ENCODE assay signal across 9 mouse cellular contexts in genomic region chr10:22618842-22619241, GRCm38 (mm10). TPM values are rescaled to one million over a fixed set of nuclear protein-coding genes. Genes with fewer than 3 reads are reported as not detected.
A peak's percentile ranks its signal among the peaks of the same experiment; 100 is the strongest.
DNase-seq lines count a peak whose midpoint lies in the region; ATAC-seq and TF ChIP-seq lines count a peak whose summit lies in the region.
"Had no signal": no experiment of that assay in that cellular context is flagged by ENCODE, and none has a peak within 500 bp of the region (broad histone marks: within the 10 kb centered on the region; RNA-seq: fewer than 3 reads in every experiment).

No protein-coding gene starts in this region.

- TF ChIP-seq EP300 in heart, postnatal 0 days (IDR thresholded peaks at IDR 0.05; ENCODE audit: low read depth) = no peak

- no peaks in the 10 kb centered on the region for H3K9me3 ChIP-seq in heart, postnatal 0 days (replicated peaks; ENCODE audit: control insufficient read depth, low read length)
- H3K9me3 ChIP-seq: neural tube, embryonic 13.5 days had no signal

- H3K4me1 ChIP-seq in heart, postnatal 0 days (ENCODE audit: control insufficient read depth, insufficient read depth) = no peaks in the 10 kb centered on the region
- H3K4me1 ChIP-seq: neural tube, embryonic 13.5 days had no signal

- H3K27me3 ChIP-seq in heart, postnatal 0 days (ENCODE audit: control insufficient read depth, insufficient read depth, low read length) = no peaks in the 10 kb centered on the region
- H3K27me3 ChIP-seq: neural tube, embryonic 13.5 days had no signal

- peak; percentile 67 for TF ChIP-seq CTCF in heart, postnatal 0 days (IDR thresholded peaks at IDR 0.05; ENCODE audit: low read depth)

- H3K27ac ChIP-seq in heart, postnatal 0 days (ENCODE audit: low read depth) = no peak overlapping the region
- H3K27ac ChIP-seq: neural tube, embryonic 13.5 days had no signal

- peak; percentile 26 for DNase-seq in heart, postnatal 0 days (ENCODE audit: low spot score)
- DNase-seq in heart, postnatal 25 days (ENCODE audit: low spot score) = no peak
- DNase-seq in A20 (ENCODE audit: low read depth, low spot score) = peak; percentile 48
- DNase-seq in R1 (ENCODE audit: low read depth, low spot score) = peak; percentile 36
- peak; percentile 21 to 51 for DNase-seq in frontal cortex, postnatal 36 days (ENCODE audit: low spot score in 2 of 2)
- peak; percentile 29 for DNase-seq in lung, postnatal 10 days
- DNase-seq in yolk sac, embryonic 10.5 days (ENCODE audit: low spot score) = no peak

- 52% methylated on average over 2 of the region's 2 CpGs for WGBS in heart, postnatal 0 days

- no peak overlapping the region for H3K9ac ChIP-seq in heart, postnatal 0 days (replicated peaks; ENCODE audit: low read depth, low read length)
- H3K9ac ChIP-seq: neural tube, embryonic 13.5 days had no signal

- no peak for ATAC-seq in heart, postnatal 0 days (ENCODE audit: insufficient read depth, low read depth)
- no peak for ATAC-seq in activated CD4-positive, CD25-positive, alpha-beta regulatory T cell, adult 4 months

- intact Hi-C loops in heart, postnatal 25 days (cut with DNase I) = loop anchor here (2.0 kb wide), 2 partner anchors 96 to 158 kb away; no protein-coding TSS in a partner anchor

- H3K36me3 ChIP-seq in heart, postnatal 0 days (replicated peaks; ENCODE audit: control insufficient read depth, insufficient read depth, low read length) = no peaks in the 10 kb centered on the region
- H3K36me3 ChIP-seq: neural tube, embryonic 13.5 days had no signal

- no peak overlapping the region for H3K4me2 ChIP-seq in heart, postnatal 0 days (ENCODE audit: low read depth, low read length)
- H3K4me2 ChIP-seq: neural tube, embryonic 13.5 days had no signal

- H3K4me3 ChIP-seq in heart, postnatal 0 days (ENCODE audit: low read depth, low read length) = no peak overlapping the region
- H3K4me3 ChIP-seq: neural tube, embryonic 13.5 days had no signal

RNA-seq across cellular contexts. Expression of gene Slc2a12, which starts 26.0 kb away (rescaled TPM):
- total RNA-seq in heart, postnatal 0 days (2014; rRNA removed; ENCODE audit: low replicate concordance) = 4.4 and 6.2 TPM in 2 replicates
- 1.9 and 2.5 TPM in 2 replicates for polyA plus RNA-seq in heart, postnatal 0 days (2015; fragmentation: Nextera tagmentation; extraction: Ambion mirVana)
- 10 to 100 TPM; 17.1 to 20.0 TPM for total RNA-seq in heart, postnatal 25 days (2021)
- not detected for polyA plus RNA-seq in activated CD4-positive, CD25-positive, alpha-beta regulatory T cell, adult 4 months (2017; shearing (Covaris generic))

Comparison
In these comparisons a context has a peak if more than half of its experiments do, and no peak if none do; other contexts are left out.
1. DNase-seq: peak in heart, postnatal 0 days (single experiment), A20 (single experiment), R1 (single experiment), frontal cortex, postnatal 36 days (2 of 2) and lung, postnatal 10 days (single experiment); none in heart, postnatal 25 days (single experiment) and yolk sac, embryonic 10.5 days (single experiment).